Mouse (Mus musculus) B cell, adult 2 months (primary cell): ENCODE measurements around the gene Tbl3.
"Not testable (repeated sequence)": the region's sequence is repeated elsewhere in the genome, so short reads cannot be mapped to it uniquely, and the experiment has no call there.

Experiments used
- DNase-seq, 2 experiments: peaks; one replicate each; pipeline ENCODE4 v3.0.0; 2022

The Tbl3 gene

DNA sequence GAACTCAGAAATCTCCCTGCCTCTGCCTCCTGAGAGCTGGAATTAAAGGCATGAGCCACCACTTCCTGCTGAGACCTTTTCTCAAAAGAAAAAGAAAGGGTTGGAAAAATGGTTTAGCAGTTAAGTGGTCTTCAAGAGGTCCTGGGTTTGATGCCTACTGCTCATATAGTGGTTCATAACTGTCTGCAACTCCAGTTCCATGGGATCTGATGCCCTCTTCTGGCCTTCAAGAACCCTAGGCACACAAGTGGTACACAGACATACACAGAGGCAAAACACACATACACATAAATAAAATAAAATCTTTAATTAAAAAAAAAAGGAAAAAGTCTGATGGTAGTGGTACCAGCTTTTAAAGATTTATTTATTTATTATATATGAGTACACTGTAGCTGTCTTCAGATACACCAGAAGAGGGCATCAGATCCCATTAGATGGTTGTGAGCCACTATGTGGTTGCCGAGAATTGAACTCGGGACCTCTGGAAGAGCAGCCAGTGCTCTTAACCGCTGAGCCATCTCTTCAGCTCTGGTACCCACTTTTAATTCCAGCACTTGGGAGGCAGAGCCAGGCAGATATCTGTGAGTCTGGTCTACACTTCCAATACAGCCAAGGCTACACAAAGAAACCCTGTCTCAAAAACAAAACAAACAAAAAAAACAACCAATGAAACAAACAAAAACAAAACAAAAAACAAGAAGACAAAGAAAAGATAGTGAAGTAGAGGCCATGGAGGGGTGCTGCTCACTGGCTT, 18.4 kb upstream of the Tbl3 start:
- no peak for DNase-seq

DNA sequence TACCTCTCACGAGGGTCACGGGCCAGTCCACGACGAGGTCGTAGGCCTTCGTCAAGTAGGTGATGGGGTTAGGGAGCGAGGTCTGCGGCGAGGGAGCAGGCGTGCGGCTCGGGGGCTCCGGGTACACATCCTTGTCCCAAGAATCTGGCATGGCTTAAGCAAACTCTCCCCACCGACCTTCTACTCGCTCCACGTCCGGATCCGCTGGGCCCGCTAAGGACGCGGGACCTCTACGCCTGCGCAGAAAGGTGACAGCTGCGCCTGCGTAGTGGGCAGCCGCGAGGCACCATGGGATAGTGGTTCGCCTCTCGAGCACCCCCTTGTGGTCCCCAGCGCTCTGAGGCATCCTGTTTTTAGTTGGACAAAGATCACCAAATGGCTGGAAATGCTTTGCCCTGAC, 16.7 kb upstream of the Tbl3 start, which contains the start of gene Ndufb10:
Gene Ndufb10, minus strand, starts transcription at position 295 of the 400 bp plus-strand sequence.
- peak; percentile 98 for DNase-seq

DNA sequence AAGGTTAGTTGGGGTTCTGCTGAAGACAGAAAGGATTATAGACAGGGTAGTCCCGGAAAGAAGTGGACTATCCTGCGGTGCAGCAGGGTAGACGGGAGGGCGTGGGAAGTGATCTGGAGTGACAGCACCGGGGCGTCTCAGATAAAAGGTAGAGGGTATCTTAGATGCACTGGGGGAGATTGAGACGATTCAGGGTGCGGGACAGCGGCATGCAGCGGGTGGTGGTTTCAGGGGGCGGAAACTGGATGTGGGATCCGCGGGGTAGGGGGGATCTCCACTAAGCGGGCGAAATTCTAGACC, 16.4 kb upstream of the Tbl3 start:
- no peak for DNase-seq

DNA sequence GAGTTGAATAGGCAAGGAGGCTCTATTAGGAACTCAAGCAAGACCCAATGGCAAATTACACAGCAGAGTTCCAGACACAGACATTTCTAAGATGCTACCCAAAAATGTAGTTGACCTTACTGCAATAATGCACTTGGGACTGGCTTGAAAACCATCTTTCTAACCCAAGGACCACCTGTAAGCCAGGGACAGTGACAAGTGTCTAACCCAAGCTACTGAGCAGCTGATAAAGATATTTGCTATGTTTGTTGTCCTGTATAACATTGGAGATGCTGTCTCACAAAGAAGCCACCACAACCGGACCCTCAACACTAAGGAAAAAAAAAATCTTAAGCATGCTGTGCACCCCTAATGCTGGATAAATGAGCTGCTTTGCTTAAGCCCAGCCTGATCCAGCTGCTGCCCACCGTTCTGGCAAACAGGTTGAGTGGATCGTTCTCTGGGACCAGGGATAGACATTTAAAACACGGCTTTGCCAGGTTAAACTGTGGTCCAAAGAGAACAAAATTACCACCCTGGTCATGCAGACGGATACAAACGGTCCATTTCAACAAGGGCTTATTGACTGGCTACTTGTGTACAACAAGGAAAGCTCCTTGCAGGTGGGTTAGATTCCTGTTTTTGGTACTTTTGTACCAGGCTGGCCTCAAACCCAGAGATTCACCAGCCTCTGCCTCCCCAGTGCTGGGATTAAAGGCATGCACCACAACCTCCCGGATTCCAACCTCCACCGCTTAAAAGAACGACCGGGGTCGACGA, 15.8 kb upstream of the Tbl3 start:
- DNase-seq, result no peak

DNA sequence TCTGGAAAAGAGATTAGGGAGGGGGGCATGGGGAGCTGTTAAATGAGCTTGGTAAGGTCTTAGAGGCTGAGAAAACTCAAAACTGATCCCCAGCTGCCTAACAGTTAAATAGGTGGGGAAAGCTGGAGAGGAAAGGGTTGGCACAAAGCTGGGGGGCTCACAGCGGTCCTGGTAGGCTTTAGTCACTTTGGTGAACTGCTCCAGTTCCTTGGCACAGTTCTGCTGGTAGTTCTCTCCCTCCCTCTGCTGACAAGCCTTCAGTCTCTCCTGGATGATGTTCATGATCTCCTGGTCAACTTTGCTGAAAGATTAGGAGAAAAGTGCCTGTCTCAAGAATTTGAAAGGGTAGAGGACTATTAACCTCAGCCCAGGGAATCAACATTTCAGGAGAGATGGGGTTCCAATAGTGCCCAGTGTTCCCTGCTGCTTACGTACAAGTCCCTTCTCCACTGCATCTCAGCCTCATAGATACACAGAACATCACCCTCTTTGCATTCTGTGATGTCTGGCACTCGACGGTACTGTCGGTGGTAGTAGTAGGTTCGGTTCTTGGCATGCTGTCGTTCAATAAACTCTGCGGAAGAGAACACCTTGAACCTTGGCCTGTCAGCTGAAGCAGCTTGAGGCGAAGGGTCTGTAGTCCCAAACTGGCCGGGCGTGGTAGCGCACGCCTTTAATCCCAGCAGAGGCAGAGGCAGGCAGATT, 14.9 kb upstream of the Tbl3 start:
- no peak for DNase-seq

DNA sequence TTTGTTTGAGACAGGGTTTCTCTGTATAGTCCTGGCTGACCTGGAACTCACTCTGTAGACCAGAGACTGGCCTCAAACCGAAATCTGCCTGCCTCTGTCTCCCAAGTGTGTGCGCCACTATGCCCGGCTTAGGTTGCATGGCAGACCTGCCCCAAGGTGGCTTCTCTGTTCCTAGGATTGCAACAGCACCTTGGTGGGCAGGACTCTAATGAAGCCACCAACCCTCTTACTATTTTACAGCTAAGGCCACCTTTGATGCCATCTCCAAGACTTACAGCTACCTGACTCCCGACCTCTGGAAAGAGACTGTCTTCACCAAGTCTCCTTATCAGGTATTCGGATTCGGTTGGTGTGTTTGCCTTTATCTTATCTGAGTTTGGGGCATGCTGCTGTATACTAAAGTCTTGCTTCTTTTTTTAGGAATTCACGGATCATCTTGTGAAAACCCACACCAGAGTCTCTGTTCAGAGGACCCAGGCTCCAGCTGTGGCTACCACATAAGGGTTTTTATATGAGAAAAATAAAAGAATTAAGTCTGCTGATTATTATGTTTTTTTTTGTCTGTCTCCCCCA, 14.0 kb upstream of the Tbl3 start:
- DNase-seq, result not testable (repeated sequence)

DNA sequence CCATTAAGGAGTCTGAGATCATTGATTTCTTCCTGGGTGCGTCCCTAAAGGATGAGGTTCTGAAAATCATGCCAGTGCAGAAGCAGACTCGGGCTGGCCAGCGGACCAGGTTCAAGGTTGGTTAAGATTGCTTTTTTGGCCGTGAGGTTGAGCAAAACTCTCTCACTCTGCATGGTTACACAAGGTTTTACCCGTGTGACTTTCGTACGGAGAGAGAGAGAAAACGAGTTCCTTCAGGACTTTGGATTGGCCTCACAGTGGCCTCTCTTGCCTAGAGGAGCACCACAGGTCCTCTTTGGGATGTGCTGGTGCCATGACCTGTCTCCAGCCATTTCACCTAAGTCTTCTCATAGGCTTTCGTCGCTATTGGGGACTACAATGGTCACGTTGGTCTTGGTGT, 13.2 kb upstream of the Tbl3 start:
- peak in 1 of 2 experiments; percentile 23 for DNase-seq

DNA sequence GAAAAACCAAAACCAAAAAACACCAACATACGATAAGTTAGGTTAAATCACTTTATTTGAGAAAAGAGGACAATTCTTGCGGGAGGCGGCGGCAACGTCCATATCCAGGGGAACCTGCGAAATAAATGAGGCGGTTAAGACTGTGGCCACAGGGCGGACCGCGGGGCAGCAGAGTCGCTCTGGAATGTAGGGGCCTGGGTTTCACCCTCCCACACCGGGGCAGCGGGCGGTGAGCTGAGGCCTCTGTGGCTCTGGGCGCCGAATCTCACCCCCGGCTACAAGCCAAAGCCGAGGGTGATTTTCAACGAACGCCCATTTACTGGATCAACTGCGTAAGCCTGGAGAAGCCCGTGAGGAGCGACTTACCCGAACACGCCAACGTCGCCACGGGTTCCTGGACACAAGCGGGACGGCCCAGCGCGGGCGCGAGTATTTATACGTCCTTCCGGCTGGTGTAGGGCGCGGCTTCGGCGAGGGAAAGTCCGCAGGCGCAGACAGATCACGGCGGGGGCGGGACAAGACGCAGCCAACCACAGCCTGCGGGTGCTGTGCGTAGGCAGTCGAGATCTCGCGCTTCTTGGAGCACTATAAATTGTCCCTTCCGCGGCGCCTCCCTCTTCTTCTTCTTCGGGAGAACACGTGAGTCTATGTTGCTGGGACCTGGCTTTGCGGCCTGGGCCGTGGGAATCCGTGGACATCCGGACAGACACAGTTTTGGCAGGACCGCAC, 12.2 kb upstream of the Tbl3 start:
- DNase-seq, result peak; percentile 96 to 97

DNA sequence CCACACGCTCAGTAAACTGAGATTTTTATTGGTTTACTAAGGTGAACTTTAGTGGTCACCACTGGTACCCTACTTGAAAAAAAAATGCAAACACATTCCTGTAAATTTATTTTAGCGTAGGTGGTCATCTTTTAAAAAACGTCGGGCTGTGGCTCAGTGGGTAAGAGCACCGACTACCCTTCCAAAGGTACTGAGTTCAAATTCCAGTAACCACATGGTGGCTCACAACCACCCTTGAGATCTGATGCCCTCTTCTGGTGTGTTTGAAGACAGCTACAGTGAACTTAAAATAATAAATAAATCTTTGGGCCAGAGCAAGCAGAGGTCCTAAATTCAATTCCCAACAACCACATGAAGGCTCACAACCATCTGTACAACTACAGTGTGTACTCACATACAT, 11.5 kb upstream of the Tbl3 start:
- DNase-seq, result not testable (repeated sequence)

DNA sequence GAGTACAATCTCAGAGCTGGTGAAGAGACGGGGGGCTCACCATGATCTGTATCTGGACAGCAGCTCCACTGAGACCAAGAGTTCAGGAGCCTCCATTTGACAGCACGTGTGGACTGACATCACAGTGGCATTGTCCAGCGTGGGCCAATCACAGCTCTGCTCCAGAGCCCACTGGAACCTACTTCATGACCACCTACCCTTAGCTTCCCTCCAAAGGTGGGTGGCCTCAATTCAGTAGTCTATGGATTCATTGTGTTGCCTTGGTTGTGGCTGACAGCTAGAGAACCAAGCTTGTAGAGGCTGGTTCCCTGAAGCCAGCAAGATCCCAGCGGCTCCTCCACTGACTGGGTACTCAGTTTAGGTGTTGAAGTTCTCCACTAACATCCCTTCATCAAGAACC, 10.5 kb upstream of the Tbl3 start, which contains the start of the genes Rnf151 and Rps2:
Gene Rnf151, minus strand, starts transcription at position 121 of the 400 bp plus-strand sequence.
Gene Rps2, plus strand, starts transcription at position 174 of the 400 bp plus-strand sequence.
- DNase-seq, result no peak

DNA sequence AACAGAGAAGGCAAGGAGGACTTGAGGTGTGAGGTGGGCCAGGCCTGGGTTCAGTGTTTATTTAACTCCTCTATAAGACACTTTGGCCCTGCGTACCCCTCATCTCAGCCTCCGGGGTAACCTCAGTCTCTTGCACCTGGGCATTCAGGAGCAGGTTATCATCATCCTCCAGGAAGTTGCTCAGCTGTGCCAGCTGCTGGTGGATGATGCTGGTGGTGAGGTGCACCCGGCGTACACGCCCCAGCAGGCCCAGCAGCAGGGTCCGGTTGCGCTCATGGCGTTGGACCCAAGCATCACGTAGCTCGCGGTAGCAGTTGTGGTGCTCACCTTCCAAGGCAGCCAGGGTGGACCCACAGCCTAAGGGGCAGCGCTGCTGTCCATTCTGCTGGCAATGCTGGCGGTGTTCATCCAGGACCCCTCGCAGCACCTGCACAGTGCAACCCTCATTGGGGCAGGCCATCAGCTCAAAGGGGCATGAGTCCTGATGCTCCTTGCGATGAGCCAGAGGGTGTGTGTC, 8.8 kb upstream of the Tbl3 start:
- DNase-seq, result no peak

DNA sequence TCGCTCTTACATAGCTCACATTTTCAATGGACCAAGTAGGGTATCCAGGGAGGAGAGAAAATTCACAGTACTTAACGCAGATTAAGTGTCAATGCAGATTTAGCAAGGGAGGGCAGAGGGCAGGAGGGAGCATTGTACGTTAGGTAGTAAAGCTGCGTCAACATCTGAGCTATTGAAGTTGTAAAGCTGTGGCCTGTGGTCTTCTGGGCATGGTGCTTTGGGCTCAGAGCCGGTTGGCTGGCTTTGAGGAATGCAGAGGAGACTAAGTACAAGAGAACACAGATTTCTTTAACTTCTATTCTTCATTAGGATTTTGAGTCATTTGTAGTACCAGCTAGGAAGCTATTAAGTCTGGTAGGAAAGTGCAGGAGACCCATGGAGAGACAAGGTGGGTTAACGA, 8.1 kb upstream of the Tbl3 start:
- no peak for DNase-seq

DNA sequence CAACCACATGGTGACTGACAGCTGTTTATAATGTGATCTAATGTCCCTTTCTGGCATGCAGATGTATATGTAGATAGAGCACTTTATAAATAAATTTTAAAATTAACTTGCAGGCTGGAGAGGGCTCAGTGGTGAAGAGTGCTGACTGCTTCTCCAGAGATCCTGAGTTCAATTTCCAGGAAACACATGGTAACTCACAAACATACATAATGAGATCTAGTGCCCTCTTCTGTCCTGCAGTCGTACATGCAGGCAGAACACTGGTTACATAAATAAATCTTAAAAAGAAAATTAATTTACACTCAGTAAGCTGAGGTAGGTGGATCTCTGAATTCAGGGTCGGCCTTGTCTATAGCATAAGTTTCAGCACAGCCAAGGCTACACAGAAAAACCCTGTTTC, 1.2 kb upstream of the Tbl3 start:
- no peak for DNase-seq

DNA sequence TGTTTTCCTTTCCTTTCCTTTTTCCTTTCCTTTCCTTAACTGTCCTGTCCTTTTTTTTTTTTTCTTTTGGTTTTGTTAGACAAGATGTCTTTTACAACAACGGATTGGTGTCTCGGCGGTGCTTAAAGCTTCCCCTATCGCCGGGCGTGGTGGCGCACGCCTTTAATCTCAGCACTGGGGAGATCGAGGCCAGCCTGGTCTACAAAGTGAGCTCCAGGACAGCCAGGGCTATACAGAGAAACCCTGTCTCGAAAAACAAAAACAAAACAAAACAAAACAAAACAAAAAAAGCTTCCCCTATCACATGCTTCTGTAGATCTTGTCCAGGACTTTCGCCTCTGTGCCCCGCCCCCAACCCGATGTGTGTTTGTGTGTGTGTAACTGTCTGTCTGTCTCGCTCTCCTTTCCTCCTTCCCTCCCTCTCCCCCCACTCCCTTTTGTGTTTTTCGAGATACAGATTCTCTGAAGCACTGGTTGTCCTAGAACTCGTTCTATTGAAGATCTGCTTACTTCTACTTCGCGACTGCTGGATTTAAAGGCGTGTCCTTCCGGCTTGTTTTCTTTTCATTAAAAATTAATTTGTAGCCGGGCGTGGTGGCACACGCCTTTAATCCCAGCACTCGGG, 453 bp upstream of the Tbl3 start:
- peak in 1 of 2 experiments; percentile 41 for DNase-seq

DNA sequence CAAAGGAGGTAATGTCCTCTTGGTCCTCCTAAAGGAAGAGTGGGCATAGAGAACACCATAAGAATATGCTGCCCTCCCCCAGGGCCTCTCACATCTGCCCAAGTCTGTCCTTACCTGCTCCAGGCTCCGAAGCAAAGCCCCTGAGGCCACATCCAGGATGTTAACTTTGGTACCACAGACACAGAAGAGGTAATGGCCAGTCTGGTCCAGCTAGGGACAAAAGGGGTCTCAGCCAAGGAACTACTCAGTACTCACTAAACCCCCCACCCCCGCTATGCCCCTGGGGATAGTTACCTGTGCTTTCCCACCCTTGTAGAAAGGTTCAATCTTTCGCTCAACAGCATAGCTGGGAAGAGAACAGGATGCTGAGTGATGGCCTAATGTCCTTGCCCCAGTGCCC, 1.6 kb downstream of the Tbl3 start:
- no peak for DNase-seq

DNA sequence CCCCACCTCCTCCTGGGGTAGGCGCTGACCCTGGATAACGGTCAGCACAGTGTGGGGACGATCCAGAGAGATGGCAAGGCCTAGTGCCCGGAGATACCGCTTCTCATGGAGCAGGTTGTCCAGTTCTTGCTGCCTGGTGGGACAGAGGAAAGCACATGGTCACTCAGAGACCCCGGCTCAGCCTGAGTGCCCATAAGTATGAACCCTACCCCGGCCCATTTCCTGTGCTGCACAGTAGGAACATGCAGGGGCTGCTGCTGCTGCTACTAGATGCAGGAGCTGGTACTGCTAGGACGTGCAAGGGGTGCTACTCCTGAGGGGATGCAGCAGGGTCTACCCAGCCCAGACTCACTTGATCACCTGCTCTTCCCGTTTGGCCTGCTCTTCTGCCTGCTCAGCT, 6.2 kb downstream of the Tbl3 start:
- no peak for DNase-seq

DNA sequence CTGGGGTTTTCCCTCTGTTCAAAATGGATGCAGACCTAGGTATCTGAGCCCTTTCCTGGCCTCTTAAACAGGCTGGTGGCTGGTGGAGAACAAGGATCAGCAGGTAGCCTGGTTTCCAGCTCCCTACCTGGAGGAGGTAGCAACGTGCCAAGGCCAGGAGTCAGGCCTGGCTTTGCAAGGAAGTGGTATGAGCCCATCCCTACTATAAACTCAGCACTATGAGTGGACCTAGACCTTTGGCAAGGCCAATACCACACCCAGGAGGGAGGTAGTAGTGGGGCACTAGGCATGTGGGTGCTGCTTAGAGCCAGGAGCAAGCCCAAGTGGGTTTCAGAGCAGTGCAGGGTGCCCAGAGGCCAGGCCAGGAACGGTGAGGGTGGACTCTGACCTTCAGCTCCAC, 8.0 kb downstream of the Tbl3 start:
- DNase-seq, result no peak

DNA sequence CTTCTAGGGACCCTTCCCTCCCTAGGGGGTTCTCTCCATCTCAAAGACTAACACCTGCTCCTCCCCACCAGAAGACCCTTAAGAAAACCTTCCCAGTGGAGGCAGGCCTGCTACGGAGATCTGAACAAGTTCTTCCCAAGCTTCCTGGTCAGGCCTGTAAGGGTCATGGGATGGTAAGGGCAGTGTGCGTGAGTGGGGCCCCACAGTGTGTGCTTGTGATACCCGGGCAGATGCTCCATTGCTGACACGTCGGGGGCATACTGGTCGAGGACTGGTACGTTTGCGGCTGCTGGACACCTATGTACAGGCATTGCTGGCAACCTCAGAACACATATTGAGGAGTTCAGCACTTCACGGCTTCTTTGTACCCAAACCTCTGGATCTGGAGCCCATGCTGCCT, 8.7 kb downstream of the Tbl3 start:
- no peak for DNase-seq

DNA sequence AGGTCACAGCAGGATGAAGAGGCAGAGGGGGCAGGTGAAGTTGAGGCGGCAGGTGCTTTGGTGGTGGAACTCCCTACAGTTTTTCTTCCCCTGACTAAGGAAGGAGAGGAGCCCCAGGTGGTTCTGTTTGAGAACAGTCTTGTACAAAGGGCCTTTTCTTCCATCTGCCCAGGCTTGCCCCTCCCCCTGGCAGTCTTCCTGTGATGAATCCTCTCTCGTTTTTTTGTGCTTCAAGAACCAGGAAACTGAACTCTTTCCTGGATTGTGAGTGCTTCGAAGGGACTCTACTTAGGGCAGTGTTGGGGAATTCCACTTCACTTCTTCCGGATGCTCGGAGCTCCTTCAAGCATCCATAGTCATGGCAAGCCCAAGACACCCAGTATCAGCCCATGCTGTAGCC, 9.5 kb downstream of the Tbl3 start:
- no peak for DNase-seq

DNA sequence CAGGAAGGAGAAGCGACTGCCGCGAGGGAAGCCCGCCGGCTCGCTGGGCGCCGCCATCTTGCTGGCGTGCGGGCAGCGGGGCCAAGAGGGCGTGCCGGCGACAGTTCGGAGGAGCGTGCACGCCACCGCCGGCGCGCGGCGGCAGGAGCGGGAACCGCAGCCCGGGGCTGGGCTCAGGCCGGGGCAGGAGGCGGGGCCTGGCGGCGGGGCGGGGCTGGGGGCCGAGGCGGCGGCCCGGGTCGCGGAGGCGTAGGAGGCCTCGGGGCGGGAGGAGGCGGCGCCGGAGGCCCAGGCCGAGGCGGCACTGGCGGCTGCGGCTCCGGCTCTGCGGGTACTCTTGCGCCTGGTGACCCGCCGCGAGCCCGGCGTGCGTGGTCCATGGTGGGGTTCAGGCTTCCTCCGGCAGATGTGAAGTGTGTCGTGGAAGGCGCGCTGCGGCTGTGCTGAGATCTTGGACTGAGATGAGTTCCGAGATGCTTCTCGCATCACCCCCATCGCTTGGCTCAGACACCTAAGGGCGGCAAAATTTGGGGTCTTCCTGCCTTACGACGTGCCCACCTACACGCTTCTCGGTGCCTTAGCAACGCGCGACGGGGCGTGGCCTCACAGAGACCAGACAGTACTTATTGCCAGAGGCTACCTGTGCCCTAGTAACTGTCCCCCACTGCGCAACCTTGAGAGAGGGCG, 11.3 kb downstream of the Tbl3 start, which contains the start of the genes Gfer and Noxo1:
Gene Gfer, minus strand, starts transcription at position 146 of the 687 bp plus-strand sequence.
Gene Noxo1, plus strand, starts transcription at position 224 of the 687 bp plus-strand sequence.
- DNase-seq, result peak; percentile 76 to 80
